Mouse (Mus musculus): Measurements from ENCODE around the gene Palld.

The Palld gene

DNA sequence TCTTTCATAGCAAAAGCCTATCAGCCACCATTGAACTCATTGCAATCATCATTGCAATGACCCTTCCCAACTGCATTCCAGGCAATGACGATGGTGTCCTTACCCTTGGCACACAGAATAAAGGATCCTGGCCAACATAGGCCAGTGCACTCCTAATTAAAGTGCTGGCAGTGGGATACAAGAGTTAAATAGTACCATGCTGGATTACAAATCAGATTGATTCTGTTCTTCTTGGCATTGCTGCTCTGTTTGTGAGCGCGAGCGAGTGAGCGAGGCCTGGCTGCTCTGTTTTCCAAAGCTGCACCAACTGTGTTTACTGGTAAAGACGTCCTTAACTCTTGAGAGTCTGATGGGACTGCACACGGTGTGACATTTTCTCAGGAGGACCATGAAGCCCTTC, 37.1 kb downstream of the Palld start:
- no peak for DNase-seq

DNA sequence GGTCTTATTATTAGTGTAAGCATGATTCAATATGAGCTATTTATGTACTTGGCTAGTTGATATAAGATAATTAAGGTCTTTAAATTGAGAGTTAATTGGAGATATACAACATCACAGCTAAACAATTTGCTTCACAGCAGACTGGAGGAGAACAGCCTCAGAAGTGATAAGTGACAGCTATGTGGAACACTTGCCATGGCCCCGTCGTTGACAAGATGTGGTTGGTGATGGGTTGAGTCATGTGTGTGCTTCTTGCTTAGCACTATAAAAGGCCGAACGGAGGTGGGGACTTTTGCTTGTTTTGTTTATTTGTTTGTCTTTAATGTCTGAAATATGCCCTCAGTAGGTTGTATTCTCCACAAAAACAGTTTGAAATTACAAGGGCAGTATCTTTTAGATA, 51.2 kb downstream of the Palld start:
- no peak for DNase-seq

DNA sequence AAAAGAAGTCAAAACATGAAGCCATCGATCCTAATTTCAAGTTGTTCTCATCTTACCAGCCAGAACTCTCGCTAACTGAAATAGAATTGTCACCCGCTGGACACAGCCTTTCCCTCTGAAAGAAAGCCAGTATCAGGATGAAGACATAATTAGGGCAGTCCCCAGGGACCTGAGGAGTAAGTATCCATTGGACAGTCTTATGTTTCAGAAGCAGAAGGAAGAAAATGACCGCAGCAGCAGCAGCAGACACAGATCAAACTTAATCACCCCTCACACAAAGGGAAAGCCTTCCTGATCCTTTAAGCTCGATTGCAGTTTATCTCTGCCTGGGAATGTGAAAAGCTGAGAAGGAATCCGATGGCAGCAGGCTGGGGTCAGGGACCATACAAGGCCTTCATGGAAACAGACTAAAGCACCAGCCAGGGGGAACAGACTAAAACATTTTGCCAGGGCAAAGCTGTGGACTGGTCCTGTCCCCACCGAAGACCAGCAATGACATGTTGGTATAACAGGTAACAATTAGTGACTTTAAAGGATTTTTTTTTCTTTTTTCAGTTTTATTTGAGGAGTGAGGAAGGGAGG, 53.8 kb downstream of the Palld start:
- peak; percentile 29 to 51 for DNase-seq

- DNase-seq: no peak
These were observed 55.0 kb downstream of the Palld start for GRCm38 (mm10) chr8:61847494-61847893.

DNA sequence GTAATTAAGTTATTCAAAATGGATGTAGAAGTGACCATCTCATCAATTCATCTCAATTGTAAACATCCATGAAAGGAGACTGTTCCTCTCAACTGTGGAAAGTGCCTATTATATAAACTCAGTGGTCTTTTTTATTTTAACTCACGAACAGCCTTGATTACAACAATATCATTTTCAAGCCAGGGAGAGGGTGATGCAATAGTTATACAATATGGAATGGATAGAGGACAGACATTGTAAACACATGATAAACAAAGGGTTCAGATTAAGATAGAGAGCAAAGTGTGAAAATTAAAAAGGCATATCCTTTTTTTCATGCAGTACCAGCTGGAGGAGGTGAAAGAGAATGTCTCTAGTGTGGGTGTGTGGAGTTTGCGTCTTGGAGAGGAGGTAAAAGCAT, 57.5 kb downstream of the Palld start:
- DNase-seq: no peak

DNA sequence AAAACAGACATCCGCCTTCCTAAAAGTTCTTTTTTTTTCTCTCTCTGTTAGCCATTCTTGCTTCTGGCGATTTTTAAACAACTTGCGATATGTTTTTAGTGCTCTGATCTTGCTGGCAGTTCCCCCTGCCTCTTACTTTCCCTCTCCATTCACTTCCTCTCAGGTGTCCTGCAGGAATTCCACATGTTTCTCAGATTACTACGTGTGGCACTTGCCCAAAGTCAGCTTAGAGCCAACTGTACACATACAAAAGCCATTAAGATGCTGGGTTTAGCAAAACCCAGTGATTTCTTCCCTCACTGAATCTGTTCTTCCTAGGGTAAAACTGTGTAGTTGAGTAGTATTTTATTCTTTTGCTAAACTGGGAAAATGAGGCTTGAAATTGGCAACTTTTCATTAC, 57.9 kb downstream of the Palld start:
- no peak for DNase-seq

GRCm38 (mm10) chr8:61843776-61844175, 58.7 kb downstream of the Palld start:
- DNase-seq: no peak

DNA sequence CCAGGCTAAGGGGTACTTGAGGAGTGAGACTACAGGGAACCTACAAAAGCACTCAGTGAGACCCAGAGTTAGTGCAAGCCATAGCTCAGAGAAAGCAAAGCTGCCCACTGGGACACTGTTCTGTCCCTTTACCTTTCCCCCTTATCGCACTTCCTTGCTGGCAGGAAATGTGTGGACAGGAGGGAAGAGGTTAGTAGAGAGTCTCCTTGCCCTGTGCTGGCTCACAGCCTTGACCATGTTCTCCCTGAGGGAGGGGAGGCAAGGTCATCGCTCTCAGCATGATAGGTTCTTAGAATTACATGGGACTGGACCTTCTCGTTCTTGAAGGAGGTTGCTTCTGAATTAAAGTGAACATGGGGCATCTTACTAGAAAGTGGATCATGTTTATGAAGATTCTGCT, 69.3 kb downstream of the Palld start:
- no peak for DNase-seq

- DNase-seq: no peak
These were observed 70.5 kb downstream of the Palld start for GRCm38 (mm10) chr8:61831944-61832343.

DNA sequence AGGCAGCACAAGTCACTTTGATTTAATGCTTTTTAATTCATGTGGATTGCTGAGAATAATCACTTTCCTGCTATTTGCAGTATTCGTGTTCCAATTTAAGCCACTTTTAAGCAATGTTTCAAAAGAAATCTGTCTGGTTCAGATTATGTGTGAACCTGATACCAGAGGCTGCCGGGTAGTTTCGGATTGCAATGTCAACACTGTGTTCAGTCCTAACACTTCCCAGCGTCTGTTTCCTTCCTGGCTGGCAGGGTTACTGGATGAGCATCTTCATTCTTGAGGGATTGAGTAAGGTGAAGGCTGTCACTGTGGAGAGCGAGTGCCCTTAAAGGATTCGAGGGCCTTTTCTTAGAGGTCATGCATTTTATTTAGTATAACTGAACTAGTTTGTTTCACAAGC, 71.7 kb downstream of the Palld start:
- no peak for DNase-seq

DNA sequence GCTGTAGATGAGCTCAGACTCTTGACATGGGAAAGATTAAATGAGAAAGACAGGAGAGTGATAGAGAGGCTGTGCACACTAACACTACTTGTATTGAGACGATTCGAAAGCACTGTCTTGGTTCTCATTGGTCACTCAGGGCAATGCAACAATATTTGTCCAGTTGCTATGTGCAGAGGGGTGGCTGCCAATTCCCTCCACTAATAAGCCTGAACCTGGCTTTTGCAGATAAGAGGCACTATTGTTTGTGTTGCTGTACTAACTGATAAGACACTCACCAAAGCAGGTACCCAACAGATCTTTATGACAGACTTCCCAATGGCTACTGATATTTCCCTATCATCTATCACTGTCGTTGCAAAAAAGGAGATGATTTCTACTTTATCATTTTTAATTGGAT, 77.9 kb downstream of the Palld start:
- no peak for DNase-seq

DNA sequence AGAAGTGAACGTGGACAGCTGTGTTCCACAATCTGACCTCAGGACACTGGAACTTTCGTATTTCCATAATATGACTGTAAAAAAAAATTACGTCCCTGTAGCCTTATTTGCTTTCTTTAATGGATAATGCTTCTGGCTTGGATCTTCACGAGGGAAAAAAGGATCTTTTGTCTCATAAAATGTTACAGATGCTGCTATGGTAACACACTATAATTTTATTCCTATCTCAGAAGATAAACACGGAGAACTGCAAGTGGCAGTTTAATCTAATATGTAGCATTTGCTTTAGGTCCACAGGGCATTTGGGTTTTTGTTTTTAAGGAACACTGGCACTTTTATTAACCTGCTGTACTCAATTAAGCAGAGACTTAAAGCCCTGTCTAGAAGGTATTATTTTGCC, 79.3 kb downstream of the Palld start:
- DNase-seq: no peak

DNA sequence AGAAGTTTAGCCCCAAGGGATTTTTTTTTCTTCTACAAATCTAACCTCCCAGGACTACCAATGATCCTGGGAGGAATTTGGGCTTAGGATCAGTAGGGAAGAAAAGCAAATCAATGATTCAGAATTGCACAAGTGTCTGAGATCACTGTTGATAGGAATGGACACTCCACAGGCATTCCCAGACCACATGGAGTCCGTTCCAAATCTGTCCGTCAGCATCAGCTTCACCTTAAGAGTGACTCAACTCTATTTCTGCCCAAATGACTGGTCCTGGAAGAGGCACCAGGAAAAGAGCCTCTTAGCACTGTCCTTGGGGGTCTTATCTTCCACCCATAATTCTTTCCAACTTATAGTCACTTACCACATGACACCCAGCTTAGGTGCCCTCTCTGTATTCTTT, 98.7 kb downstream of the Palld start:
- no peak for DNase-seq

DNA sequence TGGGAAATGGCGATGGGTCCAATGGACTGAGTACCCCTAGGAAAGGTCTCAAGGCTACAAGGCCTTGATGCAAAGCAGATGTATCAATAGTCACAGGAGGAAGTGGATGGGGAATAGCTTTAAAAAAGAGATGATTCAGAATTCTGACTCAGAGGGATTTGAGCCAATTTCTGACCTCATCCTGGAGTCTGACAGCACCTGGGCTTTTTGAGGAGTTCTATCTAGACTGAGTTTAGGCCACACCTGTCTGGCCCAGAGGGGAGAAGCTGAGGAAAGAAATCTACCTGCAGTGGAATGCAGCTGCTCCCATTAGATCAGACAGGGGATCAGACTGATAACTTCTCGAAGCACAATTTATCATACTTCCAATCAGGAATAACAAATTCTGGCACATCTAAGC, 99.7 kb downstream of the Palld start:
- DNase-seq: no peak

DNA sequence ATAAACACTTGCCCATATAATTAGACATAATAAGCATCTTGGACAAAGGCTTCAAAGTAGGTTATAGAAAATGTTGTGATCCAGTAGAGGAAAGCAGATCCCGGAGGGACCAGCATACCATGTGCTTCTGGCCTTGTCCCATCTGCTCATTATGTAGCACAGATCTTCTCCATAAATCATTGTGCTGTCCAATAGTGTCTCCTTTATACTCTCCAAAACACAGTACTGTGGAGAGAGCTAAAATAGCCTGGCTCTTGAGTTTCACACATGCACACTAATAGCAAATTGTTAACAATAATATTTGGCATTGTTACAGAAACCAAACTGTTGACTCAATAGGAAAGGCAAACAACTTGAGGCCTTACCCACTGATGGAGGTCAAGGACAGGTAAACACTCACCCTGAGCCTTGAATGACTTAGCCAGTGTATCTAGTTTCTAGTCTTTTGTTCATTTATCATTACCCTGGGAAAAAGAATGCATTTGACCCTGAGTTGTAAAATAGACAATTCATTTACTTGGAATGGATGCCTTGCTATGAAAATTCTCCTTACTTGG, 105.0 kb downstream of the Palld start:
- no peak for DNase-seq

DNA sequence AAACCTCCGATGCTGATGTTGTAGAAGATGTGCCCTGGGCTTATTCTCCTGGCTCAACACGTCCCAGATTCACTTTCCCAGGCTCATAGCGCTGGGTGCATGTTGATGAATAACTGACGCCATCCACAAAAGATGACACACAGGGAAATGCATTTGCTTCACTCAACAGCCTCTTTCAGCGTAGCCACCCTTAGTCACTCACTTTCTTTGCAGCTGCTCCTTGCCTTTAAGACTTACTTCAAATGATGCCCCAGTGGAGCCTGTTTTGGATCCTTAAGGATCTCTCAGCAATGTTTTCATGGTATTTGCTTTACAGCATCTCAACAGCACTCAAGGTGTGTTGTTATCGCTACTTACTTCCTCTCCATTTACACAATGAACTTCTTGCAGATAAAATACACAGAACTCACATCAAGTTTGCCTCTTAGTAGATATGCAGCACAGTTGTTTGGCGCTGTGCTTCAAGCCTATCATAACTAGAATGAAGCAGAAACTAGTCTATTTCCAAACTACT, 105.9 kb downstream of the Palld start:
- DNase-seq: no peak

GRCm38 (mm10) chr8:61789946-61790345, 112.5 kb downstream of the Palld start:
- DNase-seq: no peak

DNA sequence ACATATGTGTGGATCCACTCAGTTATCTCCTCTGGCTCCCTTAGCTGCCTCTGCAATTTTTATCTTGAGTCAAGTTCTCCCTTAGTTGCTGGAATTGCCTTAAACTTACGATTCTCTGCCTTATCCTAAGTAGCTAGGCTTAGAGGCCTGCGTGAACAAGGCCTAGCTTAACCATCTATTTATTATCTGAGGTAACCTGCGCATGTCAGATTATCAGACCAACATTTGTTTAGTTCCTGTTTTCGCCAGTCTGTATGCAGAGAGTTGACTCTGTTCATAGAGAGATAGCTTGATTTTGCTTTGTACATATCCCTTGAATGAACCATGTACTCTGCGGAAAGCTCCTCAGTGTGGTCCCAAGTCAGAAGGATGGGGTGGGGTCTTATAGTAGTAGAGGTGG, 113.2 kb downstream of the Palld start:
- DNase-seq: no peak

- no peak for DNase-seq
These were observed 119.5 kb downstream of the Palld start for GRCm38 (mm10) chr8:61782931-61783491.

DNA sequence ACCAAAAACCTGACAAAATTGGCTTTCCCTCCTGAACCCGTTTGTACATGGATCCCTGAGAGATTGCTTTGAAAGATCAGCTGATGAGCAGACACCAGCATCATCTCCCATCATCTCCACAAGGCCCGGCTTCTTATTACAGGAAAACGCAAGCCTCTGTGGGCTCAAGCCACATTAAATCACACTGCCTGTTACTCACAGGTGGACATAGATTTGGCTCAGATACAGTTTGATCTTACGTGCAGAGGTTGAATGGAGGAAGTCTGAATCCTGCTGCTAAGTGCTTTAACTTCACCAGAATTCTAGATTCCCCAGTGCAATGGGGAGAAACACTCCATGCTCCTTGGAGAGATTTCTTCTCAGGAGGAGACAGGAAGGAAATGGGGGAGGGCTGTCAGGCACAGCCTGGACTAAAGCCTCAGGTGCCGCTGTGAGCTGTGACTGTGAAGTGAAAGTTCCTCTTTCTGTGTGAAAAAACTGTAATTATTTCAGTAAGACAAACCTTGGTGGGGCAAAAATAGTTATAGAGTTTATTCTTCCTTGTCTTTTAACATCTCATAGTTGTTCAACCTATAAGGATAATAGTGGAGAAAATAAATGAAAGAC, 121.7 kb downstream of the Palld start:
- DNase-seq: no peak

- DNase-seq: no peak
These were observed 124.3 kb downstream of the Palld start for GRCm38 (mm10) chr8:61778194-61778593.

DNA sequence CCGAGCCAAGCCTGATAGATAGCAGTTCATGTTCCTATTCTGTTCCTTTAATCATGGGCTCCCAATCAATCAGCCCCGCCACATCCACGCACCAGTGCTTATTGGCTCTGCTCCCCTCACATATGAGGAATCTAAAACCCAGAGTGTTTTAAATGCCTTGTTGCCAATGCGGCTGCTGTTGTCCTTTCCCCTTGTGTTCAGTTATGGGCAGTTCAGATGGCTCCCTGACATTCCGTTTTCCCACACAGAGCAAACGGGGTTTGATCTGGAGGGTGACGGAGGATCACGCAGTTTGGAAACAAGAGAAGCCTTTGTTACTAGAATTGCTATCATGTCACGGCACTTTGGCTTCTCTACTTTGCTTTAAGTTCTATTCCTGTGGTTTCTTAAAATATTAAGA, 125.9 kb downstream of the Palld start:
- no peak for DNase-seq

DNA sequence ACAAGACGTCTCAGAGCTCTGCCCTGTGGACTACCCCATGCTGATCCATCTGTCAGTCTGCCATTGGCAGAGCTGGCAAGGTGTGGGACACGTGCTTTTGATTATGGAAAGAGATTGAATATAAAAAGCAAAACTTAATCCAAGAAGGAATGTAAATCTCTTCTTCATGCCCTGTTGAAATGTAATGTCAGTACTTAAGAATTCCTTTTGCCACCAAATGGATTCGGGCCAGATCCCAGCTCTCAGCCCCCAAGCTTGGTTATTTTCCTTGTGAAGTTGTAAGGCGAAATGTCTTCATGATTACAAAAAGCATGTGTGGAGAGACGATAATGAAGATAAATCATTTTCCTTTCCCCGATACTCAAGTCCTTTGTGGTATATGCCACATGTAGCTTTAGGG, 126.6 kb downstream of the Palld start:
- DNase-seq: peak; percentile 22 to 27

DNA sequence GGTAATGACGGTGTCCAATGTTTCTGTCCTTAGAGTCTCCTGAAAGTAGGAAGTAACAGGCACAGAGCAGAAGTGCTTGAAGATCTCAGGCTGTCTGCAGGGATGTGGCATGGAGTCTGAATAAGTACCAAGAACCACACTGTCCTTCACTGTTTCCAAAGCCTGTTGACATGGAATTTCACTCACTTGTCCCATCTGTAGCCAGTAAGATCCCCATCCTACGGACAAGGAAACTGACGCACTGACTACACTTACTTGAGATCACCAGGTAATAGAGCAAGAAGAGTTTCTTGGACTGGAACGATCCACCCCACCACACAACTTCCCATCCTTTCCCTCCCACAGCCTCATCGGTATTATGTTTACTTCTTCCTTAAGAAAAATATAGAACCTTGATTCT, 128.3 kb downstream of the Palld start:
- no peak for DNase-seq
